Mouse (Mus musculus) liver, embryonic 13.5 days (tissue): Measurements from ENCODE around the gene Gm11733. TPM values are rescaled to one million over a fixed set of nuclear protein-coding genes. Genes with fewer than 3 reads are reported as not detected.

Source experiments
- ATAC-seq: fragments of 200-750 bp; cut with Nextera tagmentation; 2 replicates; pipeline ENCODE4 v1.8.0; 2017; ENCODE audit warnings: low read depth, mild to moderate bottlenecking, moderate number of reproducible peaks, moderate library complexity
- DNase-seq: peaks from one replicate; pipeline ENCODE4 v3.0.0; 2022
- H3K27ac ChIP-seq: fragments of 300-500 bp; sonication (generic); 2 replicates; pipeline ENCODE4 v1.5.1; 2015; ENCODE audit warnings: moderate library complexity, mild to moderate bottlenecking, inconsistent platforms
- H3K27me3 ChIP-seq: fragments of 300-500 bp; sonication (generic); 2 replicates; pipeline ENCODE4 v1.6.1; 2015; ENCODE audit warnings: mild to moderate bottlenecking, inconsistent platforms
- H3K36me3 ChIP-seq: fragments of 300-500 bp; sonication (generic); 2 replicates; pipeline ENCODE4 v1.6.1; 2015; ENCODE audit warnings: mild to moderate bottlenecking, inconsistent platforms
- H3K4me1 ChIP-seq: fragments of 300-500 bp; sonication (generic); replicated peaks from 2 replicates; pipeline ENCODE4 v1.6.1; 2015; ENCODE audit warnings: inconsistent platforms
- H3K4me2 ChIP-seq: fragments of 300-500 bp; sonication (generic); 2 replicates; pipeline ENCODE4 v1.6.1; 2015; ENCODE audit warnings: inconsistent platforms, mild to moderate bottlenecking, moderate library complexity
- H3K4me3 ChIP-seq: fragments of 300-500 bp; sonication (generic); replicated peaks from 2 replicates; pipeline ENCODE4 v1.5.1; 2015; ENCODE audit warnings: mild to moderate bottlenecking, inconsistent platforms
- H3K9ac ChIP-seq: fragments of 300-500 bp; sonication (generic); 2 replicates; pipeline ENCODE4 v1.6.1; 2015; ENCODE audit warnings: mild to moderate bottlenecking, inconsistent platforms
- H3K9me3 ChIP-seq: fragments of 300-500 bp; sonication (generic); replicated peaks from 2 replicates; pipeline ENCODE4 v1.6.1; 2016; ENCODE audit warnings: inconsistent platforms
- WGBS: fragments of 180-500 bp; shearing (Covaris S2); methylation state at CpG from one replicate; pipeline ENCODE4 v1.1.7; 2015; ENCODE audit not compliant: insufficient replicate concordance; 5-methylcytosine and 5-hydroxymethylcytosine counted together
- polyA plus RNA-seq: library from polyadenylated mRNA; unstranded; fragments of >200 nt; fragmentation: Nextera tagmentation; extraction: Ambion mirVana; gene quantifications from 2 replicates; pipeline ENCODE4 v1.2.1, GENCODE M21; 2015

Gene Gm11733
- polyA plus RNA-seq, 1 experiment from 2014 or later, result not detected

DNA sequence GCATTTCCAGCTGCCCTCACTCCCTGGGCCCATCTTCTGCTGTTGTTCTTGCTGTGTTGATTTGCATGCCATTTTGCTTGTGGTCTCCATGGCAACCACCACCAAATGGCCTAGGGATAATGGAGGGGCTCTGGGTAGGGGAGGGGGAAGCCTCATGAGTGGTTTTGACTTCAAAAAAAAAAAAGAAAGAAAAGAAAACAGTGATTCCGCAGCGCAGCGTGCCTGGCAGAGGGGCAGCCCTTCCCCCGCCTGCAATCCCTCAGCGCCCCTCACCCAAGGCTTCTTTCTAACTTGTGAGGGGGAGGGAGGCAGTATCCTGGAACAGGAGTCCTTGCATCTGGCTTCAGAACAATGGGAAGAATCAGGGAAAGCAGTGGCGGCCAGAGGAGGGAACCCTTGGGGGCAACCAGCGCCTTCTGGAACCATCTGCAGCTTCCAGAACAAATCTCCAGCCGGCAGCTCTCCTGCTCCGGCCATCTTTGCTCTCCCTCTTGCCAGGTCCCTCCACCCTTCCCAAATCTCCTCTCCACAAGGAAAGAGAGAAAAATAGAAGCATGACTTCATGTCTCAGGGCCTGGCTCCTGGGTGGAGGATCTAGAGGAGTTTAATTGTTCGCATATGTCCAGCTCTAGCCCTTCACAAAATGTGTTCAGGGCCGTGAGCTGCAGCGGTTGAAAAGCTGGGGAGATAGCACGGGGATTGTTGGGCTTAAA, 5.0 kb upstream of the Gm11733 start:
- H3K4me1 ChIP-seq, result peaks cover 5% of the 10 kb centered on the region
- no peak overlapping the region for H3K4me2 ChIP-seq
- no peak for ATAC-seq
- no peak overlapping the region for H3K9ac ChIP-seq
- no peaks in the 10 kb centered on the region for H3K36me3 ChIP-seq
- 15% methylated on average over 13 of the region's 13 CpGs for WGBS
- H3K27me3 ChIP-seq, result peaks cover 62% of the 10 kb centered on the region
- H3K4me3 ChIP-seq, result no peak overlapping the region
- no peak for DNase-seq
- no peak overlapping the region for H3K27ac ChIP-seq
- no peaks in the 10 kb centered on the region for H3K9me3 ChIP-seq

DNA sequence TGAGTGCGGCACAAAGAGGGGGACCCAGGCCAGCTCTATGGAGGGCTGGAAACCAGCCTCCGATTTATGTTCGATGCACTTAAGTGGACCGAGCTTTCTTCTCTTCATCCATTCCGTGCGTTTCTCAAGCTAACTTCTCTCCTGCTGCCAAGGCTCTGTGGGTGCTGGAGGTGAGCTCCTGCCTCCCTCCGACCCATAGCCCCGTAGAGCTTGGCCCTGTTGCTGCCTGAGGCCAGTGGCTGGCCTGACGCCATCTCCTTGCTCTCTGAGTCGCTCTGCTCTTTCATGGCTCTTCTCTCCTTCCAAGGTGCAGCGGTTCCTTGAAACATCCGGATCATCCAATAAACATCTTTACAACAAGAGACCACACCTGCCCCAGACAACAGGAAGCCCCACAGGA, 4.4 kb upstream of the Gm11733 start:
- Histone ChIP-seq H3K27me3 (peaks cover 66% of the 10 kb centered on the region), H3K4me3 (no peak overlapping the region), H3K4me1 (peaks cover 5% of the 10 kb centered on the region), H3K4me2 (no peak overlapping the region), H3K36me3 (no peaks in the 10 kb centered on the region), H3K9me3 (no peaks in the 10 kb centered on the region), H3K9ac (no peak overlapping the region), H3K27ac (no peak overlapping the region)
- DNase-seq (no peak), ATAC-seq (no peak)
- WGBS, result 48% methylated on average over 12 of the region's 12 CpGs

- Histone ChIP-seq H3K4me1 (peaks cover 5% of the 10 kb centered on the region), H3K9ac (no peak overlapping the region), H3K27ac (no peak overlapping the region), H3K36me3 (no peaks in the 10 kb centered on the region), H3K9me3 (no peaks in the 10 kb centered on the region), H3K4me2 (peak overlapping the region; percentile 35; the same call in 1 of the 2 replicates), H3K27me3 (peaks cover 64% of the 10 kb centered on the region), H3K4me3 (0 out of 2 replicates have a peak overlapping the region, but pooled peaks have one; percentile 3)
- DNase-seq (no peak), ATAC-seq (no peak)
- WGBS, result 12% methylated on average over 11 of the region's 11 CpGs
These were observed 1.9 kb upstream of the Gm11733 start for GRCm38 (mm10) chr11:117482300-117482676.

DNA sequence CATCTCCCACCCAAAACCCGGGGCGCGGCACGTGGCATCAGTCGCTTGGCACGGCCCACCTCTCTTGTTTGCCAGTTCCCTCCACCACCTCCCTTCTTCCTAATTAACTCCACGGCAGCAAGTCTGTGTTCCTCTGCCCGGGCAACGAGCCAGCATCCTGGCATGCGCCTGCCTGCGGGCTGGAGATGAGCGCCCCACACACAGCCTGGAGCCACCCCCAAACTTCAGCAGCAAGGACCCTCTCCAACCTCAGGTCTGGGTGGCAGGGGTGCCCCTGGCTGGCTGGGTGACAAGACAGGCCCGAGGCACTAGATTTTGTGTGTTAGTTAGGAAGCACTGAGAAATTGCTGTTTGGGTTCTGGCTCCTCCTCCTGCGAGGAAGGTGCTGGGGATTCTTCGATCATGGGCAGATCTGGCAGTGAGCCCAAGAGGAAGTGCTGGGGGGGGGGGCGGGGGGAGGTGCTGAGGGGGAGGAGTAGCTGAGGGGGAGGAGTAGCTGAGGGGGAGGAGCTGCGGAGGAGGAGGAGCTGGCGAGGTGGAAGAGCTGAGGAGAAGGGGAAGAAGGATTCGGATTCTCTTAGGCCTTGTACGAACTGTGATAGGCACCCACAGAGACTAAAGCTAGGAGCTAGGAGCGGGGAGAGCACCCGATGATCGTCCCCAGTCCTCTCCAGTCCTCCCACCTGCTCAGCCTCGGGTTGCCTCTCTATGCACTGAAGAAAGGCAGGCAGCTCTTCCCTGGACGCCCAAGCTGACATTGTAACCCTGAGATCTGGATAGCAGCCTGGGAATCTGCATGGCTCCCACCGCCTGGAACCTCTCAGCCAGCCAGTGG, 1.3 kb upstream of the Gm11733 start:
- 2% methylated on average over 25 of the region's 26 CpGs for WGBS
- Histone ChIP-seq H3K27me3 (peaks cover 59% of the 10 kb centered on the region), H3K4me2 (peak overlapping the region; percentile 35; the same call in 1 of the 2 replicates), H3K4me1 (peaks cover 5% of the 10 kb centered on the region), H3K4me3 (0 out of 2 replicates have a peak overlapping the region, but pooled peaks have one; percentile 3), H3K27ac (no peak overlapping the region), H3K9me3 (no peaks in the 10 kb centered on the region), H3K9ac (no peak overlapping the region), H3K36me3 (no peaks in the 10 kb centered on the region)
- DNase-seq (no peak), ATAC-seq (no peak)

GRCm38 (mm10) chr11:117491408-117492208, 7.4 kb downstream of the Gm11733 start:
- Histone ChIP-seq H3K4me3 (no peak overlapping the region), H3K9ac (no peak overlapping the region), H3K36me3 (no peaks in the 10 kb centered on the region), H3K27ac (no peak overlapping the region), H3K9me3 (no peaks in the 10 kb centered on the region), H3K4me1 (no peaks in the 10 kb centered on the region), H3K4me2 (no peak overlapping the region), H3K27me3 (peaks cover 3% of the 10 kb centered on the region; the same call in 1 of the 2 replicates)
- DNase-seq, result no peak
- no peak for ATAC-seq
- WGBS, result 66% methylated on average over 17 of the region's 17 CpGs

DNA sequence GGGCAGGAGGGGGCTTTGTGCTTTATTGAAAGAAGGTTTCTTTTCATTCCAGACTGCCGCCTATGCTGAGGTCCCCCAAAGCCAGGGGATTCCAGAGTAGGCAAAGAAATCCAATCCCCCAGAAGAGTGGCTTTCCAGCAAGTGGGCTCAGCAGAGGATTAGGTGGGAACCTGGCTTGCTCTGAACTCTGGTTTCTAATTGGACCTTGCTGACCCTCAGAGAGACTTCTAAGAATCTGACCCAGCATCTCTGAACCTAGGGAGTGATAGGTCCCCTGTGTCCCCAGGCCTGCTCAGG, 8.0 kb downstream of the Gm11733 start:
- peaks cover 3% of the 10 kb centered on the region; the same call in 1 of the 2 replicates for H3K27me3 ChIP-seq
- ATAC-seq (no peak), DNase-seq (no peak)
- H3K36me3 ChIP-seq, result no peaks in the 10 kb centered on the region
- no peaks in the 10 kb centered on the region for H3K9me3 ChIP-seq
- no peak overlapping the region for H3K4me3 ChIP-seq
- H3K4me1 ChIP-seq, result no peaks in the 10 kb centered on the region
- H3K27ac ChIP-seq, result no peak overlapping the region
- H3K4me2 ChIP-seq, result no peak overlapping the region
- 74% methylated on average over 1 of the region's 1 CpGs for WGBS
- H3K9ac ChIP-seq, result no peak overlapping the region

DNA sequence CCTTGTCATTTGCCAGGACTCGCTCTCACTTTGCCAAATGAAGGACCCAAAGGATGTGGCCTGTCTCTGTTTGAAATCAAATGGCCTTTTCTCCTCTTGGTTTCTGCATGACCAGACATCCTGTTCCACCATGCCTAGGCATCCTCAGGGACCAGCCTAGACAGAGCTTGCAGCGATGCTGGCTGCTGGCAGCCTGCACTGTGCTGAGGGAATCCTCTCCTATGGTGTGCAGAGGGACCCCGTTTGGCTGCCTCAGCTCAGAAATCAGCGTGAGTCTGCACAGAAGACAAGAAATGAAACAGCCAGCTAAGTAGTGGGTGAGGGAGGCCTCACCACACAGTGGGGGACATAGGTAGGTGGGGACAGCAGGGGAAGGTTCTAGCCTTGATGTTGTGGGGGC, 12.6 kb downstream of the Gm11733 start:
- no peak overlapping the region for H3K4me3 ChIP-seq
- 0 out of 2 replicates have a peak, but pooled peaks cover 4% of the 10 kb centered on the region for H3K9me3 ChIP-seq
- no peaks in the 10 kb centered on the region for H3K36me3 ChIP-seq
- no peak overlapping the region for H3K9ac ChIP-seq
- no peak overlapping the region for H3K27ac ChIP-seq
- no peak overlapping the region for H3K4me2 ChIP-seq
- H3K27me3 ChIP-seq, result peaks cover 3% of the 10 kb centered on the region; the same call in 1 of the 2 replicates
- 30% methylated on average over 4 of the region's 4 CpGs for WGBS
- ATAC-seq, result no peak
- no peaks in the 10 kb centered on the region for H3K4me1 ChIP-seq
- DNase-seq, result no peak

GRCm38 (mm10) chr11:117497256-117498136, 13.3 kb downstream of the Gm11733 start:
- no peak for DNase-seq
- Histone ChIP-seq H3K9ac (no peak overlapping the region), H3K9me3 (0 out of 2 replicates have a peak, but pooled peaks cover 4% of the 10 kb centered on the region), H3K4me2 (no peak overlapping the region), H3K36me3 (no peaks in the 10 kb centered on the region), H3K4me1 (no peaks in the 10 kb centered on the region), H3K4me3 (no peak overlapping the region), H3K27me3 (peaks cover 3% of the 10 kb centered on the region; the same call in 1 of the 2 replicates), H3K27ac (no peak overlapping the region)
- no peak for ATAC-seq
- WGBS, result 44% methylated on average over 16 of the region's 16 CpGs

- Histone ChIP-seq H3K9me3 (0 out of 2 replicates have a peak, but pooled peaks cover 4% of the 10 kb centered on the region), H3K27me3 (peaks cover 3% of the 10 kb centered on the region; the same call in 1 of the 2 replicates), H3K4me1 (no peaks in the 10 kb centered on the region), H3K27ac (no peak overlapping the region), H3K9ac (no peak overlapping the region), H3K4me3 (no peak overlapping the region), H3K36me3 (no peaks in the 10 kb centered on the region), H3K4me2 (no peak overlapping the region)
- 51% methylated on average over 1 of the region's 1 CpGs for WGBS
- DNase-seq (no peak), ATAC-seq (no peak)
These were observed 14.0 kb downstream of the Gm11733 start for GRCm38 (mm10) chr11:117498137-117498511.

GRCm38 (mm10) chr11:117508972-117509371, 24.8 kb downstream of the Gm11733 start:
- Histone ChIP-seq H3K27ac (no peak overlapping the region), H3K9me3 (0 out of 2 replicates have a peak, but pooled peaks cover 3% of the 10 kb centered on the region), H3K9ac (no peak overlapping the region), H3K4me3 (no peak overlapping the region), H3K4me2 (no peak overlapping the region), H3K4me1 (no peaks in the 10 kb centered on the region), H3K27me3 (no peaks in the 10 kb centered on the region), H3K36me3 (no peaks in the 10 kb centered on the region)
- DNase-seq (no peak), ATAC-seq (no peak)
- WGBS, result 74% methylated on average over 4 of the region's 4 CpGs
